Mouse (Mus musculus) cerebellum, adult 2 months (tissue): ENCODE results near the gene Pla2g4e. TPM values are rescaled to one million over a fixed set of nuclear protein-coding genes. Genes with fewer than 3 reads are reported as not detected.

Experiments
- DNase-seq, 2 experiments: peaks; one replicate each; pipeline ENCODE4 v3.0.0; 2021
- H3K27ac ChIP-seq: fragments of 200-500 bp; 2 replicates; pipeline ENCODE4 v1.5.1; 2012; ENCODE audit warnings: low read length, control low read depth, inconsistent platforms; ENCODE audit not compliant: insufficient read depth
- H3K27me3 ChIP-seq: fragments of 200-500 bp; 2 replicates; pipeline ENCODE4 v1.6.1; 2012; ENCODE audit warnings: inconsistent platforms, mild to moderate bottlenecking, low read length, moderate library complexity; ENCODE audit not compliant: control insufficient read depth, insufficient read depth
- H3K4me1 ChIP-seq: fragments of 200-500 bp; 2 replicates; pipeline ENCODE4 v1.6.1; 2011; ENCODE audit warnings: low read length; ENCODE audit not compliant: control insufficient read depth, insufficient read depth
- H3K4me3 ChIP-seq: fragments of 200-500 bp; replicated peaks from 2 replicates; pipeline ENCODE3; 2011; ENCODE audit warnings: mild to moderate bottlenecking, low read depth, low read length, control low read depth; ENCODE audit not compliant: insufficient read depth
- CTCF ChIP-seq: fragments of 200-500 bp; IDR thresholded peaks from 2 replicates; pipeline ENCODE4 v1.5.1; 2011; ENCODE audit warnings: low read depth, mild to moderate bottlenecking, control low read depth, low read length, moderate library complexity, borderline replicate concordance; ENCODE audit not compliant: insufficient read depth
- POLR2A ChIP-seq: fragments of 200-500 bp; IDR thresholded peaks from 2 replicates; pipeline ENCODE4 v1.6.1; 2011; ENCODE audit warnings: low read length, control low read depth, borderline replicate concordance; ENCODE audit not compliant: insufficient read depth
- WGBS: fragments of 180-500 bp; shearing (Covaris S2); methylation state at CpG from one replicate; pipeline ENCODE4 v1.1.7; 2018; 5-methylcytosine and 5-hydroxymethylcytosine counted together
- polyA plus RNA-seq: library from polyadenylated mRNA; depleted of rRNA; stranded (reverse); fragments of >200 nt; gene quantifications from 2 replicates; pipeline ENCODE4 v1.2.3, GENCODE M21; 2012; rRNA removed

Pla2g4e gene
- 9.5 and 9.7 TPM in 2 replicates for polyA plus RNA-seq

DNA sequence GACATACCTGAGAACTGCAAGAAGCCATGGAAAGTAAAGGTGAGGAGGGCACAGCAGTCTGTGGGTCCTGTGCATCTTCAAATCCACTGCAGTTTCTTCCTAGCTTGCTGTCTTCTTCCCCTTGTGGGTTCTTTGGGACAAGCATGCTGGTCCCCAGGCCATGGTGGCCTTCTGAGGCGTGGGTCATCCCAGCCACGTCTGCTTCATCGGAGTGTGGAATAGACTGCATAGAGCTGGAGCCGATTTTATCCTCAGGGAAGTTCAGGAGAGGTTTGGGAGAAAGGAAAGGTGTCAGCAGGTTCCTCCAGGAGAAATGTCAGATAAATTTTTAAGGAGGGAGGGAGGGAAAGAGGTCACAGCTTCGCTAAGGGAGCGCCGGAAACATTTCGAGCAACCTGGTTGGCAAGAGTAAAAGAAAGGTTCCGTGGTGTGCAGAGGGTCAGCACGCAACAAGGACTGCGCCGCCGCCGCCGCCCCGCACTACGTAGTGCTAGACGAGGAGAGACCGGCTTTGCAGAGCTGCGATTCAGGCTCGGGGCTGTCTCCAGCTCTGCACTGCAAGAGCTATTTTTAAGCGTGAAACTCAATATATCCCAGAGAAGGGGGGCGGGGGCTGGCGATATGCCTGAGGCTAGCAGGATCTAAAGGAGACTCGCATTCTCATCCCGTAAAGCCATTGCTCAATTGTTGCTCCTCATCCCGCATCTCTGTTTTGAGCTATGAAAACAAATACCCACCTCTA, at the start of gene Pla2g4e:
Gene Pla2g4e (minus strand): TSS at position 657 of the 742 bp plus-strand sequence.
- peak within 1 kb of the TSS; percentile 63 for H3K27ac ChIP-seq
- under 1% methylated on average over 27 of the region's 27 CpGs for WGBS
- peak; percentile 66 to 69 for DNase-seq
- H3K27me3 ChIP-seq, result no peaks in the 10 kb centered on the region
- peak within 1 kb of the TSS; percentile 70 for H3K4me3 ChIP-seq
- TF ChIP-seq POLR2A (peak; percentile 40; the same call in 1 of the 2 replicates), CTCF (no peak)
- H3K4me1 ChIP-seq, result peaks cover 10% of the 10 kb centered on the region

DNA sequence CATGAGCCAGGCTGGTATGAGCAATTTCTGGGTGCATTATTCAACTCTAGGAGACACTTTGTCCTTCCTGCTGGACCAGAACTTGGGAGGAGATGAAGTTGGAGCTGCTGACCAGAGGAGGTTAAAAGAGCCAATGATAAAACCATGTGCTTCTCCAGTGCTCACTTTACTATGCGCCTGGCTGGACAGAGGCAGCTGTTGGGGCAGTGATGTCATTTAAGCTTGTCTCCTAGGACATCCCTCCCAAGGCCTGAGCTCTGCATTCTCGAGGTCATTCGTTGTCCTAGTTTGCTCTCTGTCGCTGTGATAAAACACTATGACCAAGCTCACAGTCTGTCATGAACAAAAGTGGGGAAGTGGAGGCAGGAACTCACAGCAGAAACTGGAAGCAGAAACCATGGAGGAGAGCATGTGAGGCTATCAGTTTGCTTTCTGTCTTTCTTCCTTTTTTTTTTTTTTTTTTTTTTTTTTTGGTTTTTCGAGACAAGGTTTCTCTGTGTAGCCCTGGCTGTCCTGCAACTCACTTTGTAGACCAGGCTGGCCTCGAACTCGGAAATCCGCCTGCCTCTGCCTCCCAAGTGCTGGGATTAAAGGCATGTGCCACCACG, 46.4 kb upstream of the Pla2g4e start:
- no peak for DNase-seq
- no peak overlapping the region for H3K4me3 ChIP-seq
- peaks cover 9% of the 10 kb centered on the region for H3K4me1 ChIP-seq
- TF ChIP-seq CTCF, result no peak
- no peak for TF ChIP-seq POLR2A
- WGBS, result 86% methylated on average over 8 of the region's 9 CpGs
- no peaks in the 10 kb centered on the region for H3K27me3 ChIP-seq
- no peak overlapping the region for H3K27ac ChIP-seq

DNA sequence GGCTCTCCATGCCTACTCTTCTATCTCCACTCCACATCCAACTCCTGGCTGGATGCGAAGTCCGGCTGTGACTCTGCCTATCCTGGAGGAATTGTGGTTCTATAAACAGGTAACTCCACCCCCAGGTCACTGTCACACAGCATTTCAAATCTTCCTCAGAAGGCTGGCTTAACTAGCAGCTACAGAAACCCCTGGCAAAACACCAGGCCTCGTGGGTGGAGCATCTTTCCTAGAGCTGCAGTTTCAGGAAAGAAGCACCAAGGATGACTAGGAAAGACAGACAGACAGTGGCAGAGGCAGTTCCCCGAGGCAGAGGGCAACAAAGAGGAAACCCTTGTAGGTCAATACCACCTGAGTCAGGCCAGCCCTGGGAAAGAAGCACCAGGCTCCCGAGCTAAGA, 43.9 kb upstream of the Pla2g4e start, which contains the start of gene Pla2g4d:
Gene Pla2g4d (minus strand): TSS at position 203 of the 400 bp plus-strand sequence.
- 67% methylated on average over 5 of the region's 5 CpGs for WGBS
- no peak within 1 kb of the TSS for H3K4me3 ChIP-seq
- peaks cover 21% of the 10 kb centered on the region for H3K4me1 ChIP-seq
- no peaks in the 10 kb centered on the region for H3K27me3 ChIP-seq
- no peak within 1 kb of the TSS for H3K27ac ChIP-seq
- TF ChIP-seq CTCF, result no peak
- no peak for TF ChIP-seq POLR2A
- no peak for DNase-seq

DNA sequence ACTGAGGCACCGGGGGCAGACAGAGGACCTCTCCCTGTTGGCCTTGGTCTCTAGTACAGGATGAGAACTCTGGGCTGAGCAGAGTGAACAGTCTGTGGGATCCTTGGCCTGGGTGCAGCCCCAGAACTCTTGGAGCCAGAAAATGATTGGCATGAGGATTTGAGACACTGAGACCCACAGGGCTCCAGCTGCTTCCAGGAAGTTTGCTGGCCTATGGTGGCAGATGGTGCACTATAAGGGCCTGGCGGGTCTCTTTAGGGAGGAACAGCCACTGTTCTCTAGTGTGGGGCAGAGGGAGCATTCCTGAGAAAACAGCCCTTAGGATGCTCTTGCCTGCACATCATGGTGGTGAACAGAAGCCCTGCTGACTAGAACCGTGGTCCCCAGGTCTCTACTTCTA, 43.3 kb upstream of the Pla2g4e start:
- peak in 1 of 2 experiments; percentile 26 for DNase-seq
- no peak overlapping the region for H3K4me3 ChIP-seq
- H3K27ac ChIP-seq, result no peak overlapping the region
- 37% methylated on average over 3 of the region's 3 CpGs for WGBS
- TF ChIP-seq CTCF, result no peak
- no peak for TF ChIP-seq POLR2A
- H3K4me1 ChIP-seq, result peaks cover 21% of the 10 kb centered on the region
- H3K27me3 ChIP-seq, result no peaks in the 10 kb centered on the region

DNA sequence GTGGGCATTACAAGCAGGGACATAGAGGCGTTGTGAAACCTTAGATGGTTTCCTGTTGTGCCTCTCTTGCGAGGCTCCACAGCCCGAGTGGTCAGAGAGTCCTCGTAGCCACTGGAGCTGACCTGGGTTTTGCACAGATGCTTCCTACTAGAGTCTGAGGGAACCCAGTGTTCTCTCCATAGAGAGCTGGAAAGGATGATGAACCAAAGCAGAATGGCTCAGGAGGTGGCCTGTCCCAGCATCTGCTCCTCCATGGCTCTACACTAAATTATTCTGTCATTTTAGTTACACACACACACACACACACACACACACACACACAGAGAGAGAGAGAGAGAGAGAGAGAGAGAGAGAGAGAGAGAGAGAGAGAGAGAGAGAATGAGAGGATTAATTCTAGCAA, 40.5 kb upstream of the Pla2g4e start:
- TF ChIP-seq POLR2A (no peak), CTCF (no peak)
- H3K4me1 ChIP-seq, result peaks cover 21% of the 10 kb centered on the region
- 13% methylated on average over 4 of the region's 4 CpGs for WGBS
- no peaks in the 10 kb centered on the region for H3K27me3 ChIP-seq
- H3K27ac ChIP-seq, result no peak overlapping the region
- peak in 1 of 2 experiments; percentile 39 for DNase-seq
- H3K4me3 ChIP-seq, result no peak overlapping the region

DNA sequence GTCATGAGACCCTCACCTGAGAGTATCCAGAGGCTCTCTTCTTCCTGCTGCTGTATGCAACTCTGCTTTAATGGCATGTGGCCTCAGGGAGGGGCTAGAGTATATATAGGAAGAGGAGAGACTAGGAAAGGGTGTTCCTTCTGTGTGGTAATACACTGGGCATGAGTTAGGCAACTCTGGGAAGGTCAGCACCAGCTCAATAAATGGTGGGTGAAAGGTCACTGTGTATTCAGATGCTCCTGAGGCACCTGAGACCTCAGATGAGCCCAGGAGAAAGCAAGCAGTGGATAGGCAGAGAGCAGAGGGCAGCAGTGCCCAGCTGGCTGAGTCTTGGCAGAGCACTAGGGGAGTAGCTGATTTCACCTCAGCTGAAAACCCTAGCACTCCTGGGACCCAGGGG, 39.6 kb upstream of the Pla2g4e start:
- DNase-seq, result no peak
- Histone ChIP-seq H3K27me3 (no peaks in the 10 kb centered on the region), H3K4me3 (no peak overlapping the region), H3K27ac (no peak overlapping the region), H3K4me1 (peaks cover 21% of the 10 kb centered on the region)
- TF ChIP-seq POLR2A (no peak), CTCF (no peak)

DNA sequence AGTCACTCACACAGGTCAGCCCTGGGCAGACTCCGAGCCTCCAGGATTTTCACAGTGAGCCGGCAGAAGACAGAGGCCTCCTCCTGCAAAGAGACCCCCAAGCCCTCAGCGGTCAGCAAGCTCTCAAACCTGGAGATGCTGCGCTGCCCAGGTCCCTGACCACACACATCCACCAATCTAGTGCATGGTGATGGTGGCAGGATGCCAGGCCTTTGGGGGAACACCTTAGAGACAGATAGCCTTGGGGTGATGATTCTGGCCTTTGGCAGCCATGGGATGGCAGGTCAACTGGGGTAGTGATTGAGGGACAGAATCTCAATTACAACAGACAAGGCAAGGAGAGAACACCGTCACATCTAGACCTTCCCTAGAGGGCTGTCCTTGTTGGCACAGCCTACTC, 39.0 kb upstream of the Pla2g4e start:
- WGBS, result 93% methylated on average over 5 of the region's 5 CpGs
- DNase-seq, result no peak
- H3K4me3 ChIP-seq, result no peak overlapping the region
- H3K27me3 ChIP-seq, result no peaks in the 10 kb centered on the region
- H3K4me1 ChIP-seq, result peaks cover 21% of the 10 kb centered on the region
- no peak overlapping the region for H3K27ac ChIP-seq
- TF ChIP-seq POLR2A (no peak), CTCF (no peak)

DNA sequence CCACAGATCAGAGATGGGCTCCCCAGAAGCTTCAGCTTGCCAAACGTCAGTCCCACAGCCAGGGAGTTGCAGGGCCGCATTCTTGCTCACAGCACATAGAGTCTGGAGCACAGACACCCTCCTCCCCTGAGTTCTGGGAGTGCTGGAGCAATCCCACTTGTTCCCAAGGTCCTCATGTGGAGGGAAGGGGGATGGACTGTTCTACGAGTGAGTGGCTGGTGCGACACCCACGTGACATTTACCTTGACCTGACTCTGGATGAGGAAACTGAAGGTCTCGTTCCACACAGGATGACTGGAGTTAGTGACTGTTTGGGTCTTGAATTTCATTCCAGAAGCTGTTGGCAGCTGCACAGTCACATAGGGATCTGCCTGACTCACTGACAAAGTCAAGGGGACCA, 38.4 kb upstream of the Pla2g4e start:
- no peak for DNase-seq
- no peak for TF ChIP-seq POLR2A
- no peak for TF ChIP-seq CTCF
- 85% methylated on average over 6 of the region's 6 CpGs for WGBS
- Histone ChIP-seq H3K27ac (no peak overlapping the region), H3K27me3 (no peaks in the 10 kb centered on the region), H3K4me3 (no peak overlapping the region), H3K4me1 (peaks cover 18% of the 10 kb centered on the region)
